Mouse (Mus musculus) thymus, adult 2 months (tissue): ENCODE results near the gene Foxf1. TPM values are rescaled to one million over a fixed set of nuclear protein-coding genes. Genes with fewer than 3 reads are reported as not detected.

Experiments used
- DNase-seq: peaks from one replicate; pipeline ENCODE4 v3.0.0; 2021
- H3K27ac ChIP-seq: fragments of 200-500 bp; 2 replicates; pipeline ENCODE4 v1.5.1; 2012; ENCODE audit warnings: low read length, control low read depth; ENCODE audit not compliant: control insufficient read depth, insufficient read depth
- H3K27me3 ChIP-seq: fragments of 200-500 bp; 2 replicates; pipeline ENCODE4 v1.6.1; 2012; ENCODE audit warnings: mild to moderate bottlenecking, low read length, moderate library complexity, mixed read lengths; ENCODE audit not compliant: control insufficient read depth, insufficient read depth
- H3K36me3 ChIP-seq: fragments of 200-500 bp; 2 replicates; pipeline ENCODE4 v1.6.1; 2012; ENCODE audit warnings: mild to moderate bottlenecking, low read length, moderate library complexity; ENCODE audit not compliant: control insufficient read depth, insufficient read depth
- H3K4me1 ChIP-seq: fragments of 200-500 bp; replicated peaks from 2 replicates; pipeline ENCODE4 v1.6.1; 2012; ENCODE audit warnings: low read length; ENCODE audit not compliant: control insufficient read depth, insufficient read depth
- H3K4me3 ChIP-seq: fragments of 200-500 bp; 2 replicates; pipeline ENCODE4 v1.5.1; 2012; ENCODE audit warnings: mild to moderate bottlenecking, low read length, control low read depth, moderate library complexity; ENCODE audit not compliant: control insufficient read depth, insufficient read depth
- CTCF ChIP-seq: fragments of 200-500 bp; IDR thresholded peaks from 2 replicates; pipeline ENCODE4 v1.5.1; 2012; ENCODE audit warnings: mild to moderate bottlenecking, control low read depth, low read length, moderate library complexity, borderline replicate concordance; ENCODE audit not compliant: control insufficient read depth, poor library complexity, insufficient read depth; ENCODE audit errors: extremely low read depth
- POLR2A ChIP-seq: fragments of 200-500 bp; IDR thresholded peaks from 2 replicates; pipeline ENCODE4 v1.6.1; 2012; ENCODE audit warnings: mild to moderate bottlenecking, low read length, control low read depth, moderate library complexity; ENCODE audit not compliant: control insufficient read depth, poor library complexity, insufficient read depth; ENCODE audit errors: extremely low read depth
- WGBS: fragments of 180-500 bp; shearing (Covaris S2); methylation state at CpG from one replicate; pipeline ENCODE4 v1.1.7; 2018; 5-methylcytosine and 5-hydroxymethylcytosine counted together
- polyA plus RNA-seq: library from polyadenylated mRNA; depleted of rRNA; stranded (reverse); fragments of >200 nt; gene quantifications from 2 replicates; pipeline ENCODE4 v1.2.3, GENCODE M21; 2012

Foxf1 gene
- polyA plus RNA-seq, 1 experiment, result 0.94 TPM

DNA sequence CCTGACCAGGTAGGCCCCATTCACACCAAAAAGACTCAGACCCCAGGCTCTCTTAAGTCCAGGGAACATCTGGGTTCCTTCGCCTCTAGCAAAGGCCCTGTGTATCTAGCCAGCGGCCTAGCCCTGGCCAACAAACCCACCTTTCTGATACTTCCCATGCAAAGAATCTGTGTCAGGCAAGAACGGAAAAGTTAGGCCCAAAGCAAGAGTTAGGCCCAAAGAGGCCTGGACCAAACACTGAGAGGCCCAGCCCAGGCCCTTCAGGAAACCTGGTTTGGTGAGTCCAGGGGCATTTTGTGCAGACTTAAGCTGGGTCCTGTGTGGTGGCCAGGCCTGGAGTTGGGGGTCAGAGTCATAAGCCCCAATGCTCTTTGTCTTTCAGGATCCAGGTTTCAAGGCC is 1.4 kb downstream of the Foxf1 start:
- 97% methylated on average over 3 of the region's 3 CpGs for WGBS
- peaks cover 37% of the 10 kb centered on the region for H3K27me3 ChIP-seq
- no peak overlapping the region for H3K27ac ChIP-seq
- no peak overlapping the region for H3K4me3 ChIP-seq
- no peaks in the 10 kb centered on the region for H3K36me3 ChIP-seq
- peaks cover 6% of the 10 kb centered on the region for H3K4me1 ChIP-seq
- TF ChIP-seq CTCF, result no peak
- TF ChIP-seq POLR2A, result no peak
- no peak for DNase-seq

DNA sequence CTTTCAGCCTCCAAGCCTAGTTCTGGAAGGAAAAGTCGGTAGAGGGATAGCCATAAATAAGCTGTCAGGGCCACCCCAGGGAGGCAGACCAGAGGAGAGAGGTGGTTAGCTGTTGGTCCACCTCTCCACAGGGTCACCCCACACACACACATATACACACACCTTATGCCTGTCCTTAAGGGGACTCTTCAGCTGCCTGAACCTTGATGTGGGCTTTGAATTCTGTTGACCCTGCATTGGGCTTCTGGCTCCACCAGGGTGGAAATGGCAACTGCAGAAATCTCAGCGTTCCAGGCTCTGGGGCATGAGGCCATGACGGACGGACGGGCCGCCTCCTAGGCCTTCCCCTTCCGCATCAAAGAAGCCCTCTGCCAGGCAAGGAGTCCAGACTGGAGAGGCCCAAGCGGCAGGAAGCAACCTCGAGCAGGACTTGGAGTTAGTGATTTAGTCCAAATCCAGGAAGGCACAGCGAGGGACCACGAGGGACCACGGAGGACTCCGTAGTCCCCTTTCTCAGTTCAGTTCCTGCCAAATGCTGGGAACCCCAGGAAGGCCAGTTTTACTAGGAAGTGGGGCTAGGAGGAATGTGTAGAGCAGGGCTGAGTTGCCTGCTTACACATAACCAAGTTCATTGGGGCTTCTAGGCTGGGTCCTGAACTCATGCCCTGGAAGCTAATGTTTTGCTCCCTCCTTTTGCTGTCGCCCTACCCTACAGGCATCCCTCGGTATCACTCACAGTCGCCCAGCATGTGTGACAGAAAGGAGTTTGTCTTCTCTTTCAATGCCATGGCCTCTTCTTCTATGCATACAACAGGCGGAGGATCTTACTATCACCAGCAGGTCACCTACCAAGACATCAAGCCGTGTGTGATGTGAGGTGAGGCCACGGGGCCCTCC is 2.1 kb downstream of the Foxf1 start:
- WGBS, result 69% methylated on average over 19 of the region's 19 CpGs
- Histone ChIP-seq H3K4me3 (no peak overlapping the region), H3K36me3 (no peaks in the 10 kb centered on the region), H3K4me1 (peaks cover 6% of the 10 kb centered on the region), H3K27ac (no peak overlapping the region), H3K27me3 (peaks cover 34% of the 10 kb centered on the region)
- TF ChIP-seq CTCF, result no peak
- TF ChIP-seq POLR2A, result no peak
- DNase-seq, result no peak

DNA sequence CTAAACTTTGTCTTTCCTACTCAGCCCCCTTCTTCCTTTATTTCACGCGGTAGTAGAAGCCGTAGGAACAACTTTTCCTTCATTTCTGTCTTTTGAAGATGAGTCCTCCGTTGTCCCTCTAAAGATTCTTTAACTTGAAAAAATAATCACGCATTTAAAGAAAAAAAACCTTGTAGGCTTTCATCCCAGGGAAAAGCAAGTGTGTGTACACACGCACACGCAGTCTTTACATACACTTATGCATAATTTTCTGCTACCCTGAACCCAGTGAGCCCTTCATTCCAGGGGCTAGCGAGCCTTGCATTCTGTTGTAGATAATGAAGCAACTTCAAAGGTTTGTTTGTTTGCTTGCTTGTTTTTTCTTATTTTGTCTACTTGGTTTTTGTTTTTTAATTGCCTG is 4.1 kb downstream of the Foxf1 start:
- no peak for DNase-seq
- no peak overlapping the region for H3K27ac ChIP-seq
- H3K36me3 ChIP-seq, result no peaks in the 10 kb centered on the region
- peaks cover 3% of the 10 kb centered on the region for H3K4me1 ChIP-seq
- TF ChIP-seq POLR2A (no peak), CTCF (no peak)
- WGBS, result 32% methylated on average over 8 of the region's 8 CpGs
- H3K4me3 ChIP-seq, result no peak overlapping the region
- H3K27me3 ChIP-seq, result peaks cover 26% of the 10 kb centered on the region

DNA sequence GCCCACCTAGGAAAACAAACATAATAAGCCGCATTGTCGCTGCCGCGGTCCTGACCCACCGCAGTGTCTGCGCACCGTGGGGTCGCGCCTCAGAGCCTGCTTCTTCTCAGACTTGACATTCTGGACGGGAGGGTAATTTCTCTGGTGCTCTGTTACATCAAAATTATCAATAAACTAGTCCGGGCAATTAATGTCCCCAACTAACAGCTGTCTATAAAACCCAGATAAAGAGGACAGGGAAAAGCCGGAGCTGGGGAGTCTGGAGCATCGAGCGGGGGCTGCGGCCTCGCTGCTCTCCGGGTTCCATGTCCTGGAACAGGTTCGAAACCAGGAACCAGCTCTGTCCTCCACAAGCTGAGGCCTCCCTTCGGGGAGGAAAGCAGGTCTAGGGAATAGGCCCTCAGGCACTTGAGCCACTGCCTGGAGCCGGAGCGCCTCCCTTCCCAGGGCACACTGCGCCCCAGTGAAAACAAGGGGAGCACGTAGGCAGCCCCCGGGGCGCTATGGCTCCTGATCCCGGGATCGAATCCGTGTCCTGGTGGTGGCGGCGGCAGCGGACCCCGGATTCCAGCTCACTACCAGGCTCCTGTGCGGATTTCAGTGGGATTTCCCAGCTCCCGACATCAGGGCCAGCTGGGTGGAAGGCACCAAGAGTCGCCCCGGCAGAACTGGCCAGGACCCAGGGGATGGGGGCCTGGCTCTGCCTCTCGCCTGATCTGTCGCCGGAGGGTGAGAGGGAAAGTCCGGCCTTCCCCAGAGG is 4.9 kb downstream of the Foxf1 start:
- Histone ChIP-seq H3K27ac (no peak overlapping the region), H3K4me3 (no peak overlapping the region), H3K27me3 (peaks cover 21% of the 10 kb centered on the region), H3K4me1 (no peaks in the 10 kb centered on the region), H3K36me3 (no peaks in the 10 kb centered on the region)
- TF ChIP-seq CTCF (no peak), POLR2A (no peak)
- no peak for DNase-seq
- 15% methylated on average over 40 of the region's 40 CpGs for WGBS

DNA sequence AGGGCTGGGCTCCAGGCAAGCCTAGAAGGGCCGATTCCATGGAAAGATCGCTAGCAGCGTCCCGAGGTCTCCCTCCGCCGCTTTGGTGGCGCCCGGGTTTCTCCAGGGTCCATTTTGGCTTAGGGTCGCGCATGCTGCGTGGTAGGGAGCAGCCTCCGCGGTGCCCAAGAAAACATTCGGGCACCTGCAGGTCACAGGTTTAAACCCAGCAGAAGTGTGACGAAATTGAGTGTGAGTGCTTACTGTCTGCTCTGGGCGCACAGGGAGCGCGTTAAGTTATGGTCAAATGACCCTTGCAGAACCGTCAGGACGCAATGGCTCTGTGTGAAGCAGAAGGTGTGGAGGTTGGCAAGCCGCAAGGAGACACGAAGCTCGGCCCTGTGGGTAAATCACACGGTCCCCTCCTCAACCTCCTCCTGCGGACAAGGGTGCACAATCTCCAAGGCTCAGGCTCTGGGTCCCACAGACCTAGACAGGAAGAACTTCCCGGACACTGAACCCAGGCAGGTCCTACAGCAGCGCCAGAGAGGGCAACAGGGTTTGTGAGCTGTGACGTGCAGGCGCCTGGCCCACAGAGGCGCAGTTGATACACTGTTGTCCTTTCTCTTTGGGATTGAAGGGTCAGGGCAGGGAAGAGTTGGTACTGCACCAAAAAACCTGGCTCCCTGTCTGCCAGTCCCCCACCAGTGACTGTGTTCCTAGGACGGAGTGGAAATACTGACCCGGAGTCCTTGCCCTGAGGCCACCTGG is 5.6 kb downstream of the Foxf1 start:
- WGBS, result 16% methylated on average over 32 of the region's 32 CpGs
- no peak for DNase-seq
- peaks cover 21% of the 10 kb centered on the region for H3K27me3 ChIP-seq
- no peaks in the 10 kb centered on the region for H3K36me3 ChIP-seq
- no peak overlapping the region for H3K4me3 ChIP-seq
- H3K4me1 ChIP-seq, result no peaks in the 10 kb centered on the region
- H3K27ac ChIP-seq, result no peak overlapping the region
- TF ChIP-seq POLR2A (no peak), CTCF (no peak)

DNA sequence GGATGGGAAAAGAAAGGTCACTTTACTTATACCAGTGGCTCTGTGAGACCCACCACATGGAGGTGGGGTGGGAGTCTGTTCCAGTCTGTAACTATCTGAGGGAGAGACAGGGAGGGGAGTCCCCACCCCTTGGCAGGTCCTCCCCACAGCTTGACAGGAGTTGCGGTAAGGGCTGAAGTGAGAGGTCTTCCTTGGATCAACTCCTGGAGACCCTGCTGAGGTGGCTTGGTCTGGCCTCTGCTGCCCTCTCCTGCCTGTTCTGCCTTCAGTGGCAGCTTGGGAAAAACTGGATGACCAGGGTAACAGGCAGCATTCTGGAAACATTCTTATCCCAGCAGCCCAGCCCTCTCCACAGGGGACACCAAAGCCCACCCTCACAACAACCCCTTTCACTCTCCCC is 6.5 kb downstream of the Foxf1 start:
- Histone ChIP-seq H3K27me3 (peaks cover 21% of the 10 kb centered on the region), H3K27ac (no peak overlapping the region), H3K36me3 (no peaks in the 10 kb centered on the region), H3K4me3 (no peak overlapping the region), H3K4me1 (no peaks in the 10 kb centered on the region)
- no peak for TF ChIP-seq CTCF
- TF ChIP-seq POLR2A, result no peak
- WGBS, result 36% methylated on average over 1 of the region's 1 CpGs
- DNase-seq, result no peak
